Mouse (Mus musculus): Measurements from ENCODE around the gene Myh7b. TPM values are rescaled to one million over a fixed set of nuclear protein-coding genes. Genes with fewer than 3 reads are reported as not detected.

The Myh7b gene
- polyA plus RNA-seq, 1 experiment, result 0.47 TPM

- no peaks in the 10 kb centered on the region for H3K4me1 ChIP-seq (ENCODE audit: control insufficient read depth, insufficient read depth, insufficient read length, low read length)
- TF ChIP-seq POLR2A (IDR thresholded peaks at IDR 0.05; ENCODE audit: low read depth, low read length), result no peak
- no peak for TF ChIP-seq CTCF (IDR thresholded peaks at IDR 0.05; ENCODE audit: extremely low read depth, insufficient read length, insufficient replicate concordance, low read depth, low read length)
- peaks cover 67% of the 10 kb centered on the region for H3K36me3 ChIP-seq (ENCODE audit: control insufficient read depth, insufficient read depth, low read length)
- H3K27me3 ChIP-seq (ENCODE audit: control insufficient read depth, insufficient read depth, low read length), result no peaks in the 10 kb centered on the region
- H3K27ac ChIP-seq (ENCODE audit: insufficient read depth, low read depth, low read length), result no peak overlapping the region
- WGBS, result 69% methylated on average over 6 of the region's 6 CpGs
- no peak overlapping the region for H3K4me3 ChIP-seq (ENCODE audit: low read depth, low read length)
Observed at GRCm38 (mm10) chr2:155663910-155664460, 53.0 kb downstream of the Myh7b start.

- Histone ChIP-seq H3K36me3 (ENCODE audit: control insufficient read depth, insufficient read depth, low read length) (peaks cover 65% of the 10 kb centered on the region), H3K27me3 (ENCODE audit: control insufficient read depth, insufficient read depth, low read length) (no peaks in the 10 kb centered on the region), H3K4me1 (ENCODE audit: control insufficient read depth, insufficient read depth, insufficient read length, low read length) (no peaks in the 10 kb centered on the region), H3K4me3 (ENCODE audit: low read depth, low read length) (no peak overlapping the region), H3K27ac (ENCODE audit: insufficient read depth, low read depth, low read length) (no peak overlapping the region)
- TF ChIP-seq POLR2A (IDR thresholded peaks at IDR 0.05; ENCODE audit: low read depth, low read length) (no peak), CTCF (IDR thresholded peaks at IDR 0.05; ENCODE audit: extremely low read depth, insufficient read length, insufficient replicate concordance, low read depth, low read length) (no peak)
- 94% methylated on average over 8 of the region's 8 CpGs for WGBS
Observed at GRCm38 (mm10) chr2:155667881-155668280, 56.9 kb downstream of the Myh7b start.

GRCm38 (mm10) chr2:155668461-155668860 lies 57.4 kb downstream of the Myh7b start:
- Histone ChIP-seq H3K36me3 (ENCODE audit: control insufficient read depth, insufficient read depth, low read length) (peaks cover 62% of the 10 kb centered on the region), H3K4me1 (ENCODE audit: control insufficient read depth, insufficient read depth, insufficient read length, low read length) (no peaks in the 10 kb centered on the region), H3K27me3 (ENCODE audit: control insufficient read depth, insufficient read depth, low read length) (no peaks in the 10 kb centered on the region), H3K4me3 (ENCODE audit: low read depth, low read length) (no peak overlapping the region), H3K27ac (ENCODE audit: insufficient read depth, low read depth, low read length) (no peak overlapping the region)
- 0 out of 2 replicates have a peak, but pooled peaks have one; percentile 9 for TF ChIP-seq CTCF (IDR thresholded peaks at IDR 0.05; ENCODE audit: extremely low read depth, insufficient read length, insufficient replicate concordance, low read depth, low read length)
- TF ChIP-seq POLR2A (IDR thresholded peaks at IDR 0.05; ENCODE audit: low read depth, low read length), result no peak
- WGBS, result 85% methylated on average over 4 of the region's 4 CpGs

GRCm38 (mm10) chr2:155671236-155671635 lies 60.2 kb downstream of the Myh7b start:
- TF ChIP-seq POLR2A (IDR thresholded peaks at IDR 0.05; ENCODE audit: low read depth, low read length), result no peak
- TF ChIP-seq CTCF (IDR thresholded peaks at IDR 0.05; ENCODE audit: extremely low read depth, insufficient read length, insufficient replicate concordance, low read depth, low read length), result no peak
- WGBS, result 66% methylated on average over 4 of the region's 4 CpGs
- Histone ChIP-seq H3K27ac (ENCODE audit: insufficient read depth, low read depth, low read length) (no peak overlapping the region), H3K4me1 (ENCODE audit: control insufficient read depth, insufficient read depth, insufficient read length, low read length) (no peaks in the 10 kb centered on the region), H3K4me3 (ENCODE audit: low read depth, low read length) (no peak overlapping the region), H3K27me3 (ENCODE audit: control insufficient read depth, insufficient read depth, low read length) (no peaks in the 10 kb centered on the region), H3K36me3 (ENCODE audit: control insufficient read depth, insufficient read depth, low read length) (peaks cover 44% of the 10 kb centered on the region)

- Histone ChIP-seq H3K27me3 (ENCODE audit: control insufficient read depth, insufficient read depth, low read length) (no peaks in the 10 kb centered on the region), H3K4me1 (ENCODE audit: control insufficient read depth, insufficient read depth, insufficient read length, low read length) (no peaks in the 10 kb centered on the region), H3K4me3 (ENCODE audit: low read depth, low read length) (no peak overlapping the region), H3K36me3 (ENCODE audit: control insufficient read depth, insufficient read depth, low read length) (peaks cover 28% of the 10 kb centered on the region), H3K27ac (ENCODE audit: insufficient read depth, low read depth, low read length) (no peak overlapping the region)
- no peak for TF ChIP-seq POLR2A (IDR thresholded peaks at IDR 0.05; ENCODE audit: low read depth, low read length)
- TF ChIP-seq CTCF (IDR thresholded peaks at IDR 0.05; ENCODE audit: extremely low read depth, insufficient read length, insufficient replicate concordance, low read depth, low read length), result peak; percentile 70; the same call in 1 of the 2 replicates
- 21% methylated on average over 2 of the region's 2 CpGs for WGBS
Observed at GRCm38 (mm10) chr2:155673546-155673945, 62.5 kb downstream of the Myh7b start.

- WGBS, result 51% methylated on average over 4 of the region's 4 CpGs
- H3K36me3 ChIP-seq (ENCODE audit: control insufficient read depth, insufficient read depth, low read length), result peaks cover 24% of the 10 kb centered on the region
- no peaks in the 10 kb centered on the region for H3K27me3 ChIP-seq (ENCODE audit: control insufficient read depth, insufficient read depth, low read length)
- TF ChIP-seq POLR2A (IDR thresholded peaks at IDR 0.05; ENCODE audit: low read depth, low read length) (no peak), CTCF (IDR thresholded peaks at IDR 0.05; ENCODE audit: extremely low read depth, insufficient read length, insufficient replicate concordance, low read depth, low read length) (no peak)
- H3K27ac ChIP-seq (ENCODE audit: insufficient read depth, low read depth, low read length), result no peak overlapping the region
- no peaks in the 10 kb centered on the region for H3K4me1 ChIP-seq (ENCODE audit: control insufficient read depth, insufficient read depth, insufficient read length, low read length)
- H3K4me3 ChIP-seq (ENCODE audit: low read depth, low read length), result no peak overlapping the region
Observed at GRCm38 (mm10) chr2:155675118-155675517, 64.1 kb downstream of the Myh7b start.

- Histone ChIP-seq H3K4me1 (ENCODE audit: control insufficient read depth, insufficient read depth, insufficient read length, low read length) (peaks cover 5% of the 10 kb centered on the region; the same call in 1 of the 2 replicates), H3K36me3 (ENCODE audit: control insufficient read depth, insufficient read depth, low read length) (0 out of 2 replicates have a peak, but pooled peaks cover 2% of the 10 kb centered on the region), H3K27me3 (ENCODE audit: control insufficient read depth, insufficient read depth, low read length) (no peaks in the 10 kb centered on the region), H3K4me3 (ENCODE audit: low read depth, low read length) (no peak overlapping the region), H3K27ac (ENCODE audit: insufficient read depth, low read depth, low read length) (no peak overlapping the region)
- no peak for TF ChIP-seq CTCF (IDR thresholded peaks at IDR 0.05; ENCODE audit: extremely low read depth, insufficient read length, insufficient replicate concordance, low read depth, low read length)
- no peak for TF ChIP-seq POLR2A (IDR thresholded peaks at IDR 0.05; ENCODE audit: low read depth, low read length)
- WGBS, result 77% methylated on average over 4 of the region's 4 CpGs
Observed at GRCm38 (mm10) chr2:155679586-155680110, 68.6 kb downstream of the Myh7b start.

Data from small intestine, adult 2 months (tissue).